Mouse (Mus musculus): ENCODE measurements around the gene Cyp4f17. TPM values are rescaled to one million over a fixed set of nuclear protein-coding genes. Genes with fewer than 3 reads are reported as not detected.
"Not testable (repeated sequence)": the region's sequence is repeated elsewhere in the genome, so short reads cannot be mapped to it uniquely, and the experiment has no call there.

Cyp4f17 gene
- total RNA-seq (2021), result 1 to 10 TPM; 4.7 to 5.8 TPM
- long read RNA-seq, experiment 1, partial matches to known transcripts, result 1 of 3 reads
- long read RNA-seq, experiment 1, other reads (novel, unspliced or antisense), result 2 of 3 reads
- long read RNA-seq, experiment 2, partial matches to known transcripts, result 1 of 3 reads
- long read RNA-seq, experiment 2, other reads (novel, unspliced or antisense), result 2 of 3 reads

DNA sequence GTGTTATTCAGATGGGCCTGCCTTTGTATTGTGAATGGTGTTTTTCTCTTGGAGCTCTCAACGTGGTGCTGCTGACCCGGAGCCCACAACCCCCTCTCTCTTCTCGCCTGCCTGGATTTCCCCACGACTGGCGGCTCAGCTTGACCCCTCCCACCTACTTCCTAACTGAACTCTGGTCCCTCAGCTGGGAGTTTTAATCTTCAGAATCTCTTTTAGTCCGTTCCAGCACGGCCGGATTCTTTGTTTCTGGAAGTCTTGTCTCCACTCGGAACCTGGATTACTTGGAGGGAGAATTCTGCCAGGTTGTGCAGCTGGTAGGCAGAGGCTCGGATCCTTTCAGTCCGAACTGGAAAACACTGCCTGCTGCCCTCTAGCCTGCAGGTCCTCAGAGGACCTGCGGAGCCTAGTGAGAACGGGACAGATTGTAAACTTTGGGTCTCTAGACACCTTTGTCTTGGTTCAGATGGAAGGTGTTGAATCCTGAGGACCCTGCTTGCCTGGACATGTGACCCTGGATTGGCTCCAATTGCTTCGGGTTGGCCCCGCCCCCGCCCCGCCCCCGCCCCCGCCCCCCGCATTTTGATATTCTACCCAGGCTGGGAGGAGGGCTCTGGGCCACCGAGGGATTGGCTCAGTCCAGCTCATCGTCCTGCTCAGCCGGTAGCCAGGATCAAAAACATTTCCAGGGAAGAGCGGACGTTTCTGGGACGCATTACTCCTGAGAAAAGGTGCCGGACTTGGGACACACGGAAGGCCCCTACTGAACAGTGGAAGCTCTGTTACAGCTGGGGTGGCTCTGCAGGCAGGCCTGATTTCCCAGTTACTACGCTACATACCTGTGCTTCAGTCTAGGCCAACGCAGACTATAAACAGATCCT, at the start of gene Cyp4f17:
TSS of gene Cyp4f17 (plus strand) at position 200 of the 878 bp plus-strand sequence.
- DNase-seq, result peak; percentile 62 to 67

- DNase-seq, result no peak
Measured at GRCm38 (mm10) chr17:32468494-32468893, 37.4 kb upstream of the Cyp4f17 start.

GRCm38 (mm10) chr17:32470795-32471194, 35.1 kb upstream of the Cyp4f17 start:
- no peak for DNase-seq

DNA sequence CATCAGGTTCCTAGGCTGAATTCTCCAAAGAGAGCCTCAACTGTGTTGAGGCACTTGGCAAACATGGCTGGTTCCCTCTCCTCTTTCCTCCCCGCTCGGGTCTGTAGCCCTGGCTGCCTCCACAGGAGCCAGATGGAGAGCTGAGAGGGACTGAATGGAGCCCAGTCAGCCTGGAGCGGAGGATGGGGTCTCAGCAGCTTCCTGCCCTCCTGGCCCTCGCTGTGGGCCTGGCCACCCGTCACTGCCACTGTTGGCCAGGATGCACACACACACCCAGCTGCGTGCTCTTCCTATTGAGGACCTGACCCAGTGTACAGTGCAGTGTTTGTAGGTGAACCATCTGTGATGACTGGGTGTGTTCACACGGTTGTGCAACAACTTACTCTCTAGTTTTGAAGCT, 33.7 kb upstream of the Cyp4f17 start:
- no peak for DNase-seq

GRCm38 (mm10) chr17:32474954-32475560, 30.8 kb upstream of the Cyp4f17 start:
- no peak for DNase-seq

DNA sequence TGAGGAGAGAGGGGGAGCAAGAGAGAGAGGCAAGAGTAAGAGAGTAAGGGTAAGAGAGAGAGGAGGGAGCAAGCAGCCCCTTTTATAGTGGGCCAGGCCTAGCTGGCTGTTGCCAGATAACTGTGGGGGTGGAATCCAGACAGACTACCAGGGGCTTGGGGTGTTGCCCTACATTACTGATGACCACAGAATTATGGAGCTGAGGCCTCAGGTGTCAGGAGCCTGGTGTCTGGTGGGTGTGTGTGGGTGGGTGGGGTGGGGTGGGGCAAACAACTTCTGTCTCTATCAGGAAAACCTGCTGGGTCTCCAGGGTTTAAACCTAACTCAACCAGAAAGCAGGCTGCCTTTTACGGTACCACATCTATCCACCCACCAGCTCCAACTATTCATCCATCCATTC, 28.6 kb upstream of the Cyp4f17 start:
- DNase-seq, result no peak

DNA sequence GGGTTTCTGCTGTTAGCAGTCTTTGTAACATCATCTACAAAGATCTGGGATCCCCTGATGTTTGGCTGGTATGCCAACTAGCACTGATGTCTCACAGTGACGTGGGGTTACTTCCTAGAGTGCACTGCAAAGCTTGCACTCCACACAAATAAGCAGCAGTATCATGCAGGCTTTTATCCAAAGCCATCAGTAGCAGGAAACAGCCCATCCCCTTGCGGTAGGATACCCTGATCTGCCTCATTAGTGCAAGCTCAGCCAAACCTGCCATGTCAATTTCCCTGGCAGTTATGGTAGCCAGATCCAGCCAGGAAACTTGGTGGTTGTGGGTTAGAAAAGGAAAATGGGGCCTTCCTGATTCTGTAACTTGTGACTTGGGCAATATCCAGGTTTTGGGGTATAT, 27.1 kb upstream of the Cyp4f17 start:
- no peak for DNase-seq

DNA sequence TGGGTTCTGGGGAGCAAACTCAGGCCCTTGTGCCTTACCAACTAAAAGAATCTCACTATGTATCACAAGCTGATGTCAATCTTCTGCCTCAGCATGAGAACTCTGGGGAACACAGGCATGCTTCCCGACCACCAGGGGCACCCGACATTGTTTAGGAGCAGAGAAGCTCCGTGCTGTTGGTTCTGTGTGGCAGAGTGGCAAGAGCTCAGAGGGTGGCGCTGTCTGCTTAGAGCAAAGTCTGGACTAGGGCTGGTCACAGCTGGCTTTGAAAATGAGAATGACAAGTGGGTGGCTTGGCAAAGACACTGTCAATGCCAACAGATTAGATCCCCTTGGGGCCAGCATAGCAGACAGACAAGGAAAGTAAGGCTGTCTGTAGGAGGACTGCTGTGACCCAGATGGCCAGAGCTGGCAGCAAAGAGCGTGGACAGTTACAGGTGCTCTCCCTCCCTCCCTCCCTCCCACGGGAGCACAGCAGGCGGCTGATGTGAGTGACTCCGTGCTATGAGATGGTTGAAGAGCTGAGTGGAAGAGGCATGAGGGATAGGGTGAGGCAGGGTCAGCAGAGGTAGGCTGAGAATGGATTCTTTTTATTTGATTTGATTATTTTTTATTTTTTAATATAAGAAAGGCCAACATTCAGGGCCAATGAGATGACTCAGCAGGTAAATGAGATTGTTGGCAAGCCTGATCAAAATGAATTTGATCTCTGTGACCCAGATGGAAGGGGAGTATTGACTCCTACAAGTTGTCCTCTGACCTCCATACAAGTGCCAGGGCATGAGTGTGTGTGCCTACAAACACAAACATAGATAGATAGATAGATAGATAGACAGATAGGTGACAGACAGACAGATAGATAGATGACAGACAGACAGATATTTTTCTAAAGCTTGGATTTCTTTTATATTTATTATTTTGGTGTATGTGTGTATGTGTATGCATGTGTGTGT, 26.0 kb upstream of the Cyp4f17 start:
- DNase-seq, result no peak

- no peak for DNase-seq
Measured at GRCm38 (mm10) chr17:32481766-32482165, 24.1 kb upstream of the Cyp4f17 start.

- peak; percentile 80 to 84 for DNase-seq
Measured at GRCm38 (mm10) chr17:32483200-32483599, 22.6 kb upstream of the Cyp4f17 start.

DNA sequence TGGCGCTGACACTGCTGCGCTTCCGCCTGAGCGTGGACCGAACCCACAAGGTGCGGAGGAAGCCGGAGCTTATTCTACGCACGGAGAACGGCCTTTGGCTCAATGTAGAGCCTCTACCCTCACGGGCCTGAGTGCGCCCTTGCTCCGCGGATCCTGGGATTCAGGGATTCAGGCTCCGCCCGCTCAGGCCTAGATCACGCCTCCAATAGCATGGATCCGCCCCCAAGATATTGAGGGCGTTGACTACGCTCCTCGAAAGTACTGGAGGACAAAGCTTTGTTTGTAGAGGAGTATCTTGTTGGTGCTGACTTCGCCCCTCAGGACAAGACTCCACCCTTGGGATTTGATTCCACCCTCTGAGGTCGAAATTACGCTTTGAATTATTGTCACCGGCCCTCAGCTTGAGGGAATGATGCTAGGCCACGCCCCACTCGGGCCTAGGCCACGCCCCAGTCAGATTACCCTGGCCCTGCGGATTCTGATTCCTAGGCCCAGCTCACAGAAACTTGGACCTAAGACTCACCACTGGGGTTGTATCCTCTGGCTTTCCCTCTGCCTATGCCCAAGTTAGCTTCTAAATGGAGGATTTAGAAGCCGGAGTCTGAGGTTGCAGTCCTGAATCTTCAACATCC, 13.4 kb upstream of the Cyp4f17 start:
- DNase-seq, result peak; percentile 52 to 59

DNA sequence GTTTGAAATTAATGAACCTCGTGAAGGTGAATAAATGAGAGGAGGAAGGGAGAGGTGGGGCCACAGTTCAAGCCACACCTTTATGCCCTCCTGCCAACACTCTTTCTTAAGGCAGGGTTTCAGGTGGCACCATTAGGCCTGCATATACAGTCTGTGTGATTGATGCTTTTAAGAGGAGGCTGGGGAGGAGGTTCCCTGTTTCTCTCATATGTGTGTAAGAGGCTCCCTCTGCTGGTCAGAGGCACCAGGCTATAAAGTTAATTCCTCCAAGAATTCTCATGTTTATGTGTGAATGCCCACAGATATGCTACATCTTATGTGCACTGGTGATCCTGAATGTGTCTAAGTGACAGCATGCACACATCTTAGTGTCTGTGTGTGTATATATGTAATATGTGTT, 11.2 kb upstream of the Cyp4f17 start:
- peak; percentile 66 to 85 for DNase-seq

DNA sequence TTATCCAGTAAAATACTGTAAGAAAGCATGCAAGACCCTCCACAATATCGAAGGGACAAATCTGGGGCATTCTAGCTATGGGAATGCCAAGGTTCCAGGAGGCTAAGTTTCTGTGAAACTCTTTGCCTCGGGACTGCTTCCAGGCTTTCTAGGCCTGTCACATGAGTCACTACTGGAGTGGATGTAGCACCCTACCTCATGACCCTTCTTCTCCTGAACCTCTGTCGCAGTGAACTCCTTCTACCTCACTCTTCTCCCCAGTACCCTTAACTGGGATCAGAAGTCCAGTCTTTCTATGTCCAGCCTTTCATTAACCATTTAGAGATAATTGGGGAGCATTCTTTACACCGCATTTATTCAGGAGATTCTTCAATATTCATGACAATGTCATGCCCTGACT, 5.3 kb upstream of the Cyp4f17 start:
- not testable (repeated sequence) for DNase-seq

DNA sequence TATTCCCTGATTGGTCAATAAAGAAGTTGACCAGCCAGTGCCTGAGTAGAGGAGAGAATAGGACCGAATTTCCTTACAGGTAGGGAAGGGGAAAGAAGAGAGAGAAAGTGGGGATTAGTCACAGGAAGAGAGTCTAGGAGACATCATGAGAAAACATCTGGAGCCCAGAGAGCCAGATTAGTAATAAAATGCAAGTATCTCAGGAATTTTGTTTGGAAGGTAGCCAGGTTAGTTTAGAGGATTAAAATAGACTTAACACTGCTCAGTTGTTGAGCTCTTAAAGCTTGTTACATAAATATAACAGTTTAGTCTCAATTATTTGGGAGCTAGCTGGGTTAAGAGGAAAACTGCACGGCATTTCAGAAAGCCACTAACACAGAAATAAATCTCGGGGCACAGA, 4.8 kb upstream of the Cyp4f17 start:
- no peak for DNase-seq

- no peak for DNase-seq
Measured at GRCm38 (mm10) chr17:32503111-32503510, 2.7 kb upstream of the Cyp4f17 start.

- peak in 1 of 2 experiments; percentile 12 for DNase-seq
Measured at GRCm38 (mm10) chr17:32506729-32507245, 937 bp downstream of the Cyp4f17 start.

- no peak for DNase-seq
Measured at GRCm38 (mm10) chr17:32516126-32516525, 10.3 kb downstream of the Cyp4f17 start.

DNA sequence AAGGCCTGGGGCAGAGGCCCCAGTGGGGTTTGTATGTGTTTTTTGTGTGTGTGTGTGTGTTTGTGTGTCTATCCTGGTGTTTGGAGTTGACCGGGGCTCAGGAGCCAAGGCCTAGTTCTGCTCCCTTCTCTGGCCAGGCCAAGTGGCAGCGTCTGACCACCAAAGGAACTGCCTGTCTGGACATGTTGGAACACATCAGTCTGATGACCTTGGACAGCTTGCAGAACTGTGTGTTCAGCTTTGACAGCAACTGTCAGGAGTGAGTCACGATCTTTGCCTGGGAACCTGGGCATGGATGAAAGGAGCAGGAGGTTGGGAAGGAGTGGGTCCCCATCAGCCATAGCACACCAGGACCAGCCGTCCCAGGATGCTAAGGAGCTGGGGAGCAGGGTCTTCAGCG, 16.1 kb downstream of the Cyp4f17 start:
- DNase-seq, result no peak

DNA sequence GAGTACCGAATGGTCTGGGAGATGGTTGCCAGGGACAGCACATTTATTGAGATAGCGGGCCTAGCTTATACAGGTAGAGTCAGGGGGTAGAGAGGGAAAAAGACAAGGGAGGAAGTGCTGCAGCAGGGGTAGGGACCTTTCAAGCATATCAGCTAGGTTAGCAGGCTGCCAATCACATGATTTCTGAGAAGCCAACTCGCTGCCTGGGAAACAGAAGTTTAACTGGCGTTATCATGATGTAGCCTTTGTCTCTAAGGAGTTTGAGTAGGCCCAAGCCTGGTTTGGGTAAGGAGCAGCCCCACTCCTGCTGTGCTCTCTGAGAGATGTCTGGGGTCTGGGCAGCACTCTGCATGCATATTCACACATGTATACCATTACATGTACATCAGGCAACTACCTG, 16.5 kb downstream of the Cyp4f17 start:
- no peak for DNase-seq

GRCm38 (mm10) chr17:32522816-32523215, 17.0 kb downstream of the Cyp4f17 start:
- DNase-seq, result no peak

GRCm38 (mm10) chr17:32523895-32524294, 18.0 kb downstream of the Cyp4f17 start:
- DNase-seq, result no peak

Data from heart, adult 18-20 months (tissue).